Mouse (Mus musculus) hindbrain, embryonic 13.5 days (tissue): Measurements from ENCODE around the gene Gm6169. TPM values are rescaled to one million over a fixed set of nuclear protein-coding genes. Genes with fewer than 3 reads are reported as not detected.
"Not testable (repeated sequence)": the region's sequence is repeated elsewhere in the genome, so short reads cannot be mapped to it uniquely, and the experiment has no call there.

Source experiments
- ATAC-seq: fragments of 200-750 bp; cut with Nextera tagmentation; 2 replicates; pipeline ENCODE4 v1.8.0; 2017; ENCODE audit warnings: moderate TSS enrichment; ENCODE audit not compliant: low FRiP score
- H3K27ac ChIP-seq: fragments of 300-500 bp; sonication (generic); 2 replicates; pipeline ENCODE4 v1.5.1; 2015; ENCODE audit warnings: inconsistent platforms, mild to moderate bottlenecking, moderate library complexity
- H3K27me3 ChIP-seq: fragments of 300-500 bp; sonication (generic); 2 replicates; pipeline ENCODE4 v1.6.1; 2015; ENCODE audit warnings: mild to moderate bottlenecking, inconsistent platforms
- H3K36me3 ChIP-seq: fragments of 300-500 bp; sonication (generic); 2 replicates; pipeline ENCODE4 v1.6.1; 2015; ENCODE audit warnings: mild to moderate bottlenecking, inconsistent platforms
- H3K4me1 ChIP-seq: fragments of 300-500 bp; sonication (generic); replicated peaks from 2 replicates; pipeline ENCODE4 v1.6.1; 2015; ENCODE audit warnings: inconsistent platforms
- H3K4me2 ChIP-seq: fragments of 300-500 bp; sonication (generic); 2 replicates; pipeline ENCODE4 v1.6.1; 2015; ENCODE audit warnings: inconsistent platforms, mild to moderate bottlenecking, moderate library complexity
- H3K4me3 ChIP-seq: fragments of 300-500 bp; sonication (generic); 2 replicates; pipeline ENCODE4 v1.5.1; 2015; ENCODE audit warnings: mild to moderate bottlenecking, inconsistent platforms
- H3K9ac ChIP-seq: fragments of 300-500 bp; sonication (generic); 2 replicates; pipeline ENCODE4 v1.6.1; 2015; ENCODE audit warnings: mild to moderate bottlenecking, inconsistent platforms
- H3K9me3 ChIP-seq: fragments of 300-500 bp; sonication (generic); 2 replicates; pipeline ENCODE4 v1.6.1; 2016; ENCODE audit warnings: inconsistent platforms
- WGBS: fragments of 180-500 bp; shearing (Covaris S2); methylation state at CpG from one replicate; pipeline ENCODE4 v1.1.7; 2015; 5-methylcytosine and 5-hydroxymethylcytosine counted together
- polyA plus RNA-seq: library from polyadenylated mRNA; unstranded; fragments of >200 nt; fragmentation: Nextera tagmentation; extraction: Ambion mirVana; gene quantifications from 2 replicates; pipeline ENCODE4 v1.2.1, GENCODE M21; 2015

Gm6169 gene
- 0.86 and 1.8 TPM in 2 replicates for polyA plus RNA-seq

DNA sequence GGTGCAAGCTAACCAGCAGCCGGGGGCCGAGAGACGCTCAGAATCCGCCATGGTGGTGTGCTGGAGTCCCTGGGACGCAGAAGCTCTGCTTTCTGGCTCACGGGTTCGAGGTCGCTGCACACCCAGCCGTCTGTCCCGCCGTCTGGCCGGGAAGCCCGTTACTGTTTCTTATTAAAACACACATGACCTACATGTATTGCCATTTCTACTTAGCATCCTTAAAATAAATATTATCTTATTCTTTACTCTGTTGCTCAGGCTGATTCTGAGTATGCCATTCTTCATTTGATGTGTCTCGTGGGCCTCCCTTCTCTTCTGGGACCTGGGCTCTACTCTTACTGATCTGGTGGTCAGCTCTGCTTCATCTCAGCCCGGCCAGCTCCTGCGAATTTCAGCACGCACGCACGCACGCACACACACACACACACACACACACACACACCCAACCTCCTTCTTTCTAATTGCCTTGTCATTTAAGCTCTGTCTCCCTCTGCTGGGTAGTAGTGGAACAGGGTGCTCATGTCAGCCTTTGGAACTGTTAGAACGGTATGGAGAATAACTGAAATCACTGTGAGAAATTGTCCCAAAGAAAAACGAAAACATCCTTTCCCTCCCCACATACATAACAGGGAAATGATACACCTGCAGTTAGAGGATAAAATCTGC lies at the start of gene Gm6169:
Gene Gm6169, minus strand, starts transcription at position 51 of the 666 bp plus-strand sequence.
- Histone ChIP-seq H3K9ac (no peak within 1 kb of the TSS), H3K4me3 (no peak within 1 kb of the TSS), H3K27ac (no peak within 1 kb of the TSS), H3K36me3 (peaks cover 13% of the 10 kb centered on the region; the same call in 1 of the 2 replicates), H3K9me3 (no peaks in the 10 kb centered on the region), H3K4me2 (no peak within 1 kb of the TSS), H3K4me1 (no peaks in the 10 kb centered on the region), H3K27me3 (no peaks in the 10 kb centered on the region)
- 79% methylated on average over 22 of the region's 22 CpGs for WGBS
- ATAC-seq, result 0 out of 2 replicates have a peak, but pooled peaks have one; percentile 52

DNA sequence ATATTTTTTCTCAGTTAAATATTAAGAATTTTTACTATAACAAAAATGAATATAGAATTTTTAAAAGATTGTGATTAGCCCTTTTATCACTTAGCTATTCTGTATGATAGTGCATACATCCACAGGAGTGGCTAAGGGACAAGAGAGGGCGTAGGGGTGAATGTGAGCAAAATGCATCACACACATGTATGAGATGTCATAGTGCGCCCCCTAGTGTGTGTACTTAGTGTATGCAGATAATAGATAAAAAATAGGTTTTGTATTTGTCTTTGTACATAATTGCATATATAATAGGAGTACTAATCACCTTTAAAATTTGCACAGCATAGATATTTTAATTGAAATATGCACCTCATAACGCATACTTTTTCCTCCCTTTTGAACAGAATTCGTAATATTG lies 46.8 kb upstream of the Gm6169 start:
- Histone ChIP-seq H3K9ac (no peak overlapping the region), H3K4me3 (no peak overlapping the region), H3K4me2 (no peak overlapping the region), H3K4me1 (no peaks in the 10 kb centered on the region), H3K27me3 (no peaks in the 10 kb centered on the region), H3K36me3 (peaks cover 65% of the 10 kb centered on the region), H3K9me3 (no peaks in the 10 kb centered on the region), H3K27ac (no peak overlapping the region)
- WGBS, result 61% methylated on average over 4 of the region's 4 CpGs
- no peak for ATAC-seq

GRCm38 (mm10) chr13:97142321-97142720 lies 43.3 kb upstream of the Gm6169 start:
- peaks cover 10% of the 10 kb centered on the region for H3K4me1 ChIP-seq
- no peak overlapping the region for H3K27ac ChIP-seq
- no peak overlapping the region for H3K9ac ChIP-seq
- no peak for ATAC-seq
- peaks cover 37% of the 10 kb centered on the region for H3K36me3 ChIP-seq
- no peaks in the 10 kb centered on the region for H3K9me3 ChIP-seq
- 91% methylated on average over 7 of the region's 7 CpGs for WGBS
- H3K27me3 ChIP-seq, result no peaks in the 10 kb centered on the region
- no peak overlapping the region for H3K4me3 ChIP-seq
- no peak overlapping the region for H3K4me2 ChIP-seq

DNA sequence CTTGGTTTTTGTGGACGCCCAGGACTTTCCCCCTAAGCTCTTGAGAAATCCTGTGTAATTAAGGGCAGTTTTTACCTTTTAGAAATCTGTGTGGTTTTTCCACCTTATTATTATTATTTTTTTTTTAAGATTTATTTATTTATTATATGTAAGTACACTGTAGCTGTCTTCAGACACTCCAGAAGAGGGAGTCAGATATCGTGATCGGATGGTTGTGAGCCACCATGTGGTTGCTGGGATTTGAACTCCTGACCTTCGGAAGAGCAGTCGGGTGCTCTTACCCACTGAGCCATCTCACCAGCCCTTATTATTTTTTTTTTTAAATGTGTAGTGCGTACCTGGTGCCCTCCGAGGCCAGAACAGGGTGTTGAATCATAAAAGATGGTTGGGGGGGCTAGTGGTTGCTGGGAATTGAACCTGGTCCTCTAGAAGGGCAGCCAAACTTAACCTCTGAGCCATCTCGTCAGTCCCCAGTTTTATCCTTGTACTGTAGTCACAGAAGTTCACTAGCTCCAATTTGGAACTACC lies 39.4 kb upstream of the Gm6169 start:
- H3K4me1 ChIP-seq, result peaks cover 13% of the 10 kb centered on the region
- H3K9ac ChIP-seq, result peak overlapping the region; percentile 92
- H3K4me2 ChIP-seq, result peak overlapping the region; percentile 57
- H3K4me3 ChIP-seq, result peak overlapping the region; percentile 90
- H3K27ac ChIP-seq, result peak overlapping the region; percentile 94
- peaks cover 26% of the 10 kb centered on the region for H3K36me3 ChIP-seq
- 35% methylated on average over 8 of the region's 8 CpGs for WGBS
- not testable (repeated sequence) for ATAC-seq, H3K9me3 ChIP-seq, H3K27me3 ChIP-seq

- ATAC-seq, result peak; percentile 99
- H3K36me3 ChIP-seq, result peaks cover 24% of the 10 kb centered on the region
- under 1% methylated on average over 57 of the region's 57 CpGs for WGBS
- no peaks in the 10 kb centered on the region for H3K9me3 ChIP-seq
- peaks cover 13% of the 10 kb centered on the region for H3K4me1 ChIP-seq
- peak within 1 kb of the TSS; percentile 90 for H3K4me3 ChIP-seq
- H3K27ac ChIP-seq, result peak within 1 kb of the TSS; percentile 94
- peak within 1 kb of the TSS; percentile 92 for H3K9ac ChIP-seq
- H3K4me2 ChIP-seq, result peak within 1 kb of the TSS; percentile 78
- H3K27me3 ChIP-seq, result no peaks in the 10 kb centered on the region
Observed at GRCm38 (mm10) chr13:97137466-97138400, 38.7 kb upstream of the Gm6169 start, which contains the start of the genes Gfm2 and Nsa2. TSS of gene Gfm2 (plus strand) at chr13:97137937. TSS of gene Nsa2 (minus strand) at chr13:97137937.

DNA sequence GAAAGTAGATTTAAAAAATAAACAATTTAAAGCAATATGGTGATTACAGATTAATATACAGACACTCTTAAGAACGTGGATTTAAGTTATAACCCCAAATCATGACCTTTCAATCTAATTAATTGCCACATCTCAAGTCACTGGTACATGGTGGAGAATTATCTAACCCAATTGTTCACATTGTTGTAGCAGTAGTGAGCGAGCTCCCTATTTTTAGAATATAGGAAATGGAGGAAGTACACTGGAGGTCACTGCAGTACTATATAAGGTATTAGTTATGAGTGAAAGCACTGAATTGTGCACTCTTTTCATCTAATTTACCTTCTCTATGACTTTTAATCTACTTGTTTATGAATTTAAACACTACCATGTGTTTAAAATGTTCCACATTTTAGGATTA lies 31.4 kb upstream of the Gm6169 start:
- not testable (repeated sequence) for H3K27me3 ChIP-seq, H3K4me1 ChIP-seq, ATAC-seq, H3K4me2 ChIP-seq, H3K9ac ChIP-seq, H3K4me3 ChIP-seq, H3K27ac ChIP-seq, H3K9me3 ChIP-seq
- no CpG with 5 or more reads among the region's 2 CpGs for WGBS
- peaks cover 35% of the 10 kb centered on the region for H3K36me3 ChIP-seq

GRCm38 (mm10) chr13:97129654-97130053 lies 30.6 kb upstream of the Gm6169 start:
- not testable (repeated sequence) for H3K4me2 ChIP-seq, H3K27me3 ChIP-seq, H3K4me1 ChIP-seq, H3K9me3 ChIP-seq, ATAC-seq, H3K9ac ChIP-seq, H3K27ac ChIP-seq, H3K4me3 ChIP-seq
- WGBS, result 88% methylated on average over 4 of the region's 4 CpGs
- H3K36me3 ChIP-seq, result peaks cover 38% of the 10 kb centered on the region

GRCm38 (mm10) chr13:97121341-97121740 lies 22.3 kb upstream of the Gm6169 start:
- Histone ChIP-seq H3K4me3 (no peak overlapping the region), H3K4me2 (no peak overlapping the region), H3K27me3 (no peaks in the 10 kb centered on the region), H3K9ac (no peak overlapping the region), H3K36me3 (peaks cover 67% of the 10 kb centered on the region), H3K27ac (no peak overlapping the region), H3K4me1 (no peaks in the 10 kb centered on the region), H3K9me3 (no peaks in the 10 kb centered on the region)
- ATAC-seq, result no peak
- 87% methylated on average over 3 of the region's 3 CpGs for WGBS

DNA sequence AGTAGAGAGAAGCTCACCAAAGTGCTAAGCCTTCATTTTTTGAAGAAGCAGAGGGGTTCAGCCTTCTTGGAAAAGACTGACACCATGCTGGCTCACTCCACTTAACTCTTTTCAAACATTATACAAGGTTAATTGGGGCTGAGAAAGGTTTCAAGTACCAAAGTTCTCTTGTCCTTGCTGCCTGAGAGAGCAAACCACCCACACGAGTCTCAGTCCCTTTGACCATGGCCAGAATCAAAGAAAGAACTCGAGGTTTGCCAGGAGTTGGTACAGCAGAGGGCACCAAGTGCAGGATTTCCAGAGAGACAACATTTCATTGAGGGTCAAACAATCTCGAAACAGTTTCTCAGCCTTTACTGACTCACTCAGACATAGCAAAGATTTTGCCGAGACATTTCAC lies 10.0 kb upstream of the Gm6169 start:
- Histone ChIP-seq H3K4me3 (no peak overlapping the region), H3K27me3 (no peaks in the 10 kb centered on the region), H3K27ac (no peak overlapping the region), H3K4me2 (no peak overlapping the region), H3K9me3 (no peaks in the 10 kb centered on the region), H3K4me1 (no peaks in the 10 kb centered on the region), H3K36me3 (peaks cover 28% of the 10 kb centered on the region), H3K9ac (no peak overlapping the region)
- 84% methylated on average over 4 of the region's 4 CpGs for WGBS
- no peak for ATAC-seq

DNA sequence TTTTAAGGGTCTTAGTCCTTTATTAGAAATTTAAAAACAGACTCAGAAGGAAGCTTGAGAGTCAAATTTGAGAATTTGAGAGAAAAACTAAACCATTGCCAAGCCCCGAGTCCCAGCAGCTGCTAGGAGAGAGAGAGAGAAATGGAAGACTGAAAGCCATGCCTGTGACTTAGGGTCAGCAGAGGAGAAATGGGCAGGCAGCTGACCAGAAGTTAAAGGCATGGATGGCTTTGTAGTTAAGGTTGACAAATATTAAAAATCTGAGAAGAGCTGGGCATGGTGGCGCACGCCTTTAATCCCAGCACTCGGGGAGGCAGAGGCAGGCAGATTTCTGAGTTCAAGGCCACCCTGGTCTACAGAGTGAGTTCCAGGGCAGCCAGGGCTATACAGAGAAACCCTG lies 8.7 kb upstream of the Gm6169 start:
- not testable (repeated sequence) for H3K9me3 ChIP-seq, H3K27ac ChIP-seq, ATAC-seq, H3K4me3 ChIP-seq, H3K4me1 ChIP-seq, H3K27me3 ChIP-seq, H3K4me2 ChIP-seq, H3K9ac ChIP-seq
- 89% methylated on average over 4 of the region's 4 CpGs for WGBS
- H3K36me3 ChIP-seq, result peaks cover 20% of the 10 kb centered on the region

- H3K4me1 ChIP-seq, result no peaks in the 10 kb centered on the region
- 65% methylated on average over 7 of the region's 7 CpGs for WGBS
- no peak overlapping the region for H3K9ac ChIP-seq
Observed at GRCm38 (mm10) chr13:97104996-97105395, 6.0 kb upstream of the Gm6169 start.

GRCm38 (mm10) chr13:97095726-97096125 lies 3.3 kb downstream of the Gm6169 start:
- ATAC-seq, result no peak
- no peaks in the 10 kb centered on the region for H3K9me3 ChIP-seq

More at GRCm38 (mm10) chr13:97104996-97105395, 6.0 kb upstream of the Gm6169 start:
- ATAC-seq, result no peak
- no peak overlapping the region for H3K27ac ChIP-seq
- H3K4me3 ChIP-seq, result no peak overlapping the region
- H3K4me2 ChIP-seq, result no peak overlapping the region
- peaks cover 11% of the 10 kb centered on the region for H3K36me3 ChIP-seq
- H3K9me3 ChIP-seq, result no peaks in the 10 kb centered on the region
- H3K27me3 ChIP-seq, result no peaks in the 10 kb centered on the region

More at GRCm38 (mm10) chr13:97095726-97096125, 3.3 kb downstream of the Gm6169 start:
- Histone ChIP-seq H3K36me3 (peaks cover 28% of the 10 kb centered on the region; the same call in 1 of the 2 replicates), H3K4me1 (no peaks in the 10 kb centered on the region), H3K27me3 (no peaks in the 10 kb centered on the region), H3K9ac (no peak overlapping the region), H3K4me3 (no peak overlapping the region), H3K4me2 (no peak overlapping the region), H3K27ac (no peak overlapping the region)
- WGBS, result 84% methylated on average over 4 of the region's 4 CpGs
